Mouse (Mus musculus): ENCODE measurements at regions not wholly inside any gene's neighbourhood (a gene's known extent, or its start where the extent isn't known, plus 50 kb on each side); places are given as distances from the start of the nearest gene placed in this dataset.

DNA sequence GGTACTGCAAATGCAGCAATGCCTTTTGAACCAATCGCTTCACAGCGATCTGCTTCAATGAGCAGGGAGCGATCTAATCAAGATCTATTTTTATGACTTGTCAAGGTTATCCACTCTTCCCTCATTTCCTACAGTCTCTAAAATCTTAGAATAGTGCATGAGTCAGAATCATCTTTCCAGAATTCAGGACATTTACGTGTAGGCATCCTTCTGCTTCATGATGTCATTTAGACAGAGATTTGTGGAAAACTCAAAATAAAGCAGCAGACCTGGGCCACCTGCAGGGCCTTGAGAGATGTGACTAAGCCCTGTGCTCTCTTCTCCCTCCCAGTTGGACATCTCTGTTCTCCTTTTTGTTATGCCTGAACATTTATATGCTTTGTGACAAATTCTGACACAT, 103.6 kb downstream of the Adamts1 start:
- TF ChIP-seq POLR2A (IDR thresholded peaks at IDR 0.05; ENCODE audit: low read depth, low read length) = no peak
- H3K4me3 ChIP-seq (ENCODE audit: insufficient read depth, low read depth, low read length) = no peak overlapping the region
- no peaks in the 10 kb centered on the region for H3K4me1 ChIP-seq (ENCODE audit: control insufficient read depth, insufficient read depth, low read length)
- H3K36me3 ChIP-seq (ENCODE audit: control insufficient read depth, insufficient read depth, low read length) = no peaks in the 10 kb centered on the region
- H3K27ac ChIP-seq (ENCODE audit: insufficient read depth, low read depth, low read length) = no peak overlapping the region
- no peak for DNase-seq
- H3K27me3 ChIP-seq (replicated peaks; ENCODE audit: control insufficient read depth, insufficient read depth, low read length) = no peaks in the 10 kb centered on the region
- 41% methylated on average over 4 of the region's 4 CpGs for WGBS

DNA sequence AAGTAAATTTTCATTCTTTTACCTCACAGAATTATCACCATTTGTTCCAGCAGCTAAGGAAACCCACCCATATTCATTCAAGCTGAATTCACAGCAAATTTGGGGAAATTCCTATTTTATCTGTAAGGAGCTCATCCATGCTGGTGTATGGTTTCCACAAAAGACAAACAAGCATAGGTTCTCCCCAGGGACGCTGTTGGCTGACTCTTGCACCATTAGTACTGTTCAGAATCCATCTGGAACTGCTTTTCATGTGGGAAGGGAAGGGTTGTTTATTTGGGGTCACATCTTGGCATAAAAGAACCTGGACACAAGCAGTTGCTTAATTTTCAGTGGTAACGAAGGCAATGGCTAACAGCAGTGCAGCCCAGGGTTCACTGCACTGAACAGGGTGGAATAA, 120.2 kb downstream of the Adamts1 start:
- Histone ChIP-seq H3K36me3 (ENCODE audit: control insufficient read depth, insufficient read depth, low read length) (no peaks in the 10 kb centered on the region), H3K4me3 (ENCODE audit: insufficient read depth, low read depth, low read length) (no peak overlapping the region), H3K27ac (ENCODE audit: insufficient read depth, low read depth, low read length) (no peak overlapping the region), H3K4me1 (ENCODE audit: control insufficient read depth, insufficient read depth, low read length) (no peaks in the 10 kb centered on the region), H3K27me3 (replicated peaks; ENCODE audit: control insufficient read depth, insufficient read depth, low read length) (no peaks in the 10 kb centered on the region)
- no peak for TF ChIP-seq CTCF (conservative IDR thresholded peaks at IDR 0.05; ENCODE audit: insufficient read depth, insufficient read length, low read depth, low read length)
- no peak for TF ChIP-seq POLR2A (IDR thresholded peaks at IDR 0.05; ENCODE audit: low read depth, low read length)
- WGBS = 63% methylated on average over 2 of the region's 2 CpGs
- DNase-seq = no peak

DNA sequence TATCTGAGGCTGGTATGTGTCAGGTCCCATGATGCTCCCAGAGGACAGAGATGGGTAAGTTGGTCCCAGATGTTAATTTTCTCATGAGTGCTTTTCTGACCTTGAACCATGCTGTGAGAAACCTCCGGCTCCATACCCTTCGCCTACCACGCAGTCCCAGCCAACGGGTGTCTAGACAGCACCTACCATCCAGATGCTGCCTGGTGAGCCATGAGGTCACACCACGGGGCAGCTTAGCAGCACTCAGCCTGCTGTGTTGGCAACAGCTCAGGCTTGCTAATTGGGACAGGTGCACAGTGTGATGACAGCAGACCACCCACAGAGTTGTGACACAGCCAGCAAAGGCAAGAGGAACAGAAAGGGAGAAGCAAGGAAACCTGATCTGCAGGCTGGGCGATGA, 122.6 kb downstream of the Adamts1 start:
- WGBS = 47% methylated on average over 6 of the region's 6 CpGs
- no peak for DNase-seq
- Histone ChIP-seq H3K27ac (ENCODE audit: insufficient read depth, low read depth, low read length) (no peak overlapping the region), H3K36me3 (ENCODE audit: control insufficient read depth, insufficient read depth, low read length) (no peaks in the 10 kb centered on the region), H3K4me3 (ENCODE audit: insufficient read depth, low read depth, low read length) (no peak overlapping the region), H3K27me3 (replicated peaks; ENCODE audit: control insufficient read depth, insufficient read depth, low read length) (no peaks in the 10 kb centered on the region), H3K4me1 (ENCODE audit: control insufficient read depth, insufficient read depth, low read length) (no peaks in the 10 kb centered on the region)
- TF ChIP-seq POLR2A (IDR thresholded peaks at IDR 0.05; ENCODE audit: low read depth, low read length) = no peak
- no peak for TF ChIP-seq CTCF (conservative IDR thresholded peaks at IDR 0.05; ENCODE audit: insufficient read depth, insufficient read length, low read depth, low read length)

DNA sequence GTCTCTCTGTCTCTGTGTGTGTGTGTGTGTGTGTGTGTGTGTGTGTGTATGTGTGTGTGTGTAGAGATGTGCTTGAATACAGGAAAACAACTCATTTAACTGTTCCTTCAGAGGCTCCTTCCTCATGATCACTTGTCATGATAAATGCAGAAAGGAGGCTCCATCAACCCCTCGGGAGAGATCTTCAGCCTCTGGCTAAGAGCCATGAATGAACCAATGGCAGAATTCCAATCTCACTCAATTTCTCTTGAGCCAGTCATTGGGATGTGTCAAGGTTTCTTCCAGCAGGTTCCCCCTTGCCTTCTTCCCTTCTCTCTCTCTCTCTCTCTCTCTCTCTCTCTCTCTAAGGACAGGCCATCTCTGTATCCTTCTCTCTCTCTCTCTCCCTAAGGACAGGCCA, 124.1 kb downstream of the Adamts1 start:
- Histone ChIP-seq H3K4me1 (ENCODE audit: control insufficient read depth, insufficient read depth, low read length) (no peaks in the 10 kb centered on the region), H3K27me3 (replicated peaks; ENCODE audit: control insufficient read depth, insufficient read depth, low read length) (no peaks in the 10 kb centered on the region), H3K27ac (ENCODE audit: insufficient read depth, low read depth, low read length) (no peak overlapping the region), H3K36me3 (ENCODE audit: control insufficient read depth, insufficient read depth, low read length) (no peaks in the 10 kb centered on the region), H3K4me3 (ENCODE audit: insufficient read depth, low read depth, low read length) (no peak overlapping the region)
- no peak for DNase-seq
- no peak for TF ChIP-seq CTCF (conservative IDR thresholded peaks at IDR 0.05; ENCODE audit: insufficient read depth, insufficient read length, low read depth, low read length)
- WGBS = 11% methylated on average over 1 of the region's 1 CpGs

DNA sequence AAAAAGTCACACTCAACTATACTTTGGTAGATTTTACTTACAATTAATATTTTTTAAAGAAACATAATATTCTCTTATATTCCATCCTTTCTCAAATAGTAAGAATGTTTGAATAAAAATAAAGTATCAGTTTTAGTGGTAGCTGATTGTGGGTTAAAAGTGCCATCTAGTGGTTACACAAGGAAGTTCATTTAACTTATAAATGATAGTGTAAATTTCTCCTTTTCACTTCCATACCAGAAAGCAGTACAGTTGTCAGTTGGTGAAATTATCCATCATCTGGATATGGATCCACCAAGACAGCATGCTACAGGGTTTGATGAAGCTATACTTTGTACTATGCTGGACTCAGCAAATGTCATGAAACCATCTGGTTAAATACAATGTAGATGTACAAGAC, 124.7 kb downstream of the Adamts1 start:
- H3K4me3 ChIP-seq (ENCODE audit: insufficient read depth, low read depth, low read length) = no peak overlapping the region
- H3K36me3 ChIP-seq (ENCODE audit: control insufficient read depth, insufficient read depth, low read length) = no peaks in the 10 kb centered on the region
- H3K27ac ChIP-seq (ENCODE audit: insufficient read depth, low read depth, low read length) = no peak overlapping the region
- no peaks in the 10 kb centered on the region for H3K4me1 ChIP-seq (ENCODE audit: control insufficient read depth, insufficient read depth, low read length)
- TF ChIP-seq POLR2A (IDR thresholded peaks at IDR 0.05; ENCODE audit: low read depth, low read length) = no peak
- TF ChIP-seq CTCF (conservative IDR thresholded peaks at IDR 0.05; ENCODE audit: insufficient read depth, insufficient read length, low read depth, low read length) = 0 out of 2 replicates have a peak, but pooled peaks have one; percentile 7
- H3K27me3 ChIP-seq (replicated peaks; ENCODE audit: control insufficient read depth, insufficient read depth, low read length) = no peaks in the 10 kb centered on the region
- DNase-seq = peak; percentile 25

DNA sequence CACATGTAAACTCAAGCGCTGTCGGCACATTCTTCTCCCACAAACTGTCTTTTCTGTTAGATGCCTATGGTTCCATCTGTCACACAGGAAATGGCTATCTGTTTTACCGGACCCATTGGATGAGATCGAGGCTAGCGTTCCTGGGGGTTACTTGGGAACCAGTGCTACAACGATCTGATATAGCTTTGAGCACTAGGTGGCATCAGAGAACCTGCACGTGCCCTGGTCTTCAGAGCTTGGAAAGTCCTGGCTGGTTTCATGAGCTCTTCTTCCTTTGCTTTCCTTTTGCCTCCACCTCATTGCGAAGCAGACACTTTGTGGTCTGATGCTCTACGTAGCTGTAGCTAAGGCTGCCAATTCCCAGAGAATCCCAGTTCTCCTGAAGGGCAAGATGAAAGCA, 123.8 kb upstream of the Cyyr1 start:
- H3K27me3 ChIP-seq (replicated peaks; ENCODE audit: control insufficient read depth, insufficient read depth, low read length) = no peaks in the 10 kb centered on the region
- TF ChIP-seq POLR2A (IDR thresholded peaks at IDR 0.05; ENCODE audit: low read depth, low read length) = no peak
- TF ChIP-seq CTCF (conservative IDR thresholded peaks at IDR 0.05; ENCODE audit: insufficient read depth, insufficient read length, low read depth, low read length) = peak; percentile 67
- no peaks in the 10 kb centered on the region for H3K4me1 ChIP-seq (ENCODE audit: control insufficient read depth, insufficient read depth, low read length)
- WGBS = 27% methylated on average over 9 of the region's 9 CpGs
- no peak overlapping the region for H3K27ac ChIP-seq (ENCODE audit: insufficient read depth, low read depth, low read length)
- peak; percentile 56 for DNase-seq
- no peak overlapping the region for H3K4me3 ChIP-seq (ENCODE audit: insufficient read depth, low read depth, low read length)
- no peaks in the 10 kb centered on the region for H3K36me3 ChIP-seq (ENCODE audit: control insufficient read depth, insufficient read depth, low read length)

DNA sequence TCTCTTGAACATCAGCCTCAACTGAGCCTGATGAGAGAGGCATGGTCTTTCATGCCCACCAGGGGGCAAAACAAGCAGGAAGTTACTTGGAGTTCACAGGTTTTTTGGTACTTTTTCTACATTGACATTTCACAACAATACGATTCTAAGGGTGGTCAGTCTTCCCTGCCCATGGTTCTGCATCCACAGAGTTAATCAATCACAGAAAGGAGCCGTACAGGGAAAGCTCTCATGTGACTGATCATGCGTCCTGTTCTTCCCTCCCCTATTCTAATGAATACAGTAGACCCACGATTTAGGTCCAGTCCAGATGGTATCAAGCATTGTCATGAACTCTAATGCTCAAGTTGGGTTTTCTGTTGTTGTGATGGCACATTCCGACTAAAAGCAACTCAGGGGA, 115.6 kb upstream of the Cyyr1 start:
- TF ChIP-seq POLR2A (IDR thresholded peaks at IDR 0.05; ENCODE audit: low read depth, low read length) (no peak), CTCF (conservative IDR thresholded peaks at IDR 0.05; ENCODE audit: insufficient read depth, insufficient read length, low read depth, low read length) (no peak)
- no peak overlapping the region for H3K4me3 ChIP-seq (ENCODE audit: insufficient read depth, low read depth, low read length)
- WGBS = 33% methylated on average over 5 of the region's 5 CpGs
- H3K4me1 ChIP-seq (ENCODE audit: control insufficient read depth, insufficient read depth, low read length) = no peaks in the 10 kb centered on the region
- H3K27ac ChIP-seq (ENCODE audit: insufficient read depth, low read depth, low read length) = no peak overlapping the region
- H3K27me3 ChIP-seq (replicated peaks; ENCODE audit: control insufficient read depth, insufficient read depth, low read length) = no peaks in the 10 kb centered on the region
- DNase-seq = no peak
- no peaks in the 10 kb centered on the region for H3K36me3 ChIP-seq (ENCODE audit: control insufficient read depth, insufficient read depth, low read length)

DNA sequence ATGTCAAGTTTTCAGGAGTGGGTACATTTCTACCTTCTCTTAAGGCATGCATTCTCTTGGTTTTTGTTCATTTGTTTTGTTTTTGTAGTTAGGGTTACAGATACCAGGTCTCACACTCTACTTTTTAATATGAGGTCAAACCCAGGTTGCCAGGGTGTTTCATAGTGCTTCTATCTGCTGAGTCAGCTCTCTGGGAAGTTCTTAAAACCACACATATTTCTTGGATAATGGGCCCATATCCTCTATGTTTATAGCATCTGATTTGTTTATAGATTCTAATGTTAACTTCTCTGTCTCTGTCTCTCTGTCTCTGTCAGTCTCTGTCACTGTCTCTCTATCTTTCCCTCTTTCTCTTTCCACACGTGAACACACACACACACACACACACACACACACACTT, 114.6 kb upstream of the Cyyr1 start:
- H3K27me3 ChIP-seq (replicated peaks; ENCODE audit: control insufficient read depth, insufficient read depth, low read length) = no peaks in the 10 kb centered on the region
- WGBS = 60% methylated on average over 1 of the region's 1 CpGs
- H3K27ac ChIP-seq (ENCODE audit: insufficient read depth, low read depth, low read length) = no peak overlapping the region
- H3K4me3 ChIP-seq (ENCODE audit: insufficient read depth, low read depth, low read length) = no peak overlapping the region
- H3K36me3 ChIP-seq (ENCODE audit: control insufficient read depth, insufficient read depth, low read length) = no peaks in the 10 kb centered on the region
- no peaks in the 10 kb centered on the region for H3K4me1 ChIP-seq (ENCODE audit: control insufficient read depth, insufficient read depth, low read length)
- TF ChIP-seq CTCF (conservative IDR thresholded peaks at IDR 0.05; ENCODE audit: insufficient read depth, insufficient read length, low read depth, low read length) = no peak
- TF ChIP-seq POLR2A (IDR thresholded peaks at IDR 0.05; ENCODE audit: low read depth, low read length) = no peak
- no peak for DNase-seq

Data from kidney, adult 2 months (tissue).